Mouse (Mus musculus): ENCODE measurements around the gene Fyttd1. TPM values are rescaled to one million over a fixed set of nuclear protein-coding genes. Genes with fewer than 3 reads are reported as not detected.
"Not testable (repeated sequence)": the region's sequence is repeated elsewhere in the genome, so short reads cannot be mapped to it uniquely, and the experiment has no call there.

Gene Fyttd1
- polyA plus RNA-seq, 1 experiment from 2014 or later, result 106 TPM

DNA sequence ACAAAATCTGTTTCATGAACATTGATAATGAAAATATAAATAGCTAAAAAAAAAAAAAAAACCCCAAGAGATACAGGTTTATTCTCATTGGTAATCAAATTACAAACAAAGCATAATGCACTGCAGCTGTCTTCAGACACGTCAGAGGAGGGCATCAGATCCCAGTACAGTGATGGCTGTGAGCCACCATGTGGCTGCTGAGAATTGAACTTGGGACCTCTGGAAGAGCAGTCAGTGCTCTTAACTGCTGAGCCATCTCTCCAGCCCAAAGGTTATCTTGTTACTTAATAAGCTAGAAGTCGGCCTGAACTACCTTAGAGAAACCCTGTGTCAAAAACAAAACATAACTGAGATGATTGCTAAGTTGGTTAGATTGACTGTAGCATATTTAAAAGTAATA lies 12.6 kb downstream of the Fyttd1 start:
- peaks cover 55% of the 10 kb centered on the region for H3K36me3 ChIP-seq
- no peak overlapping the region for H3K4me3 ChIP-seq
- 64% methylated on average over 2 of the region's 2 CpGs for WGBS
- H3K9me3 ChIP-seq, result no peaks in the 10 kb centered on the region
- no peaks in the 10 kb centered on the region for H3K4me1 ChIP-seq (replicated peaks)
- H3K27ac ChIP-seq (replicated peaks), result no peak overlapping the region
- H3K27me3 ChIP-seq, result no peaks in the 10 kb centered on the region
- H3K4me2 ChIP-seq, result no peak overlapping the region
- H3K9ac ChIP-seq, result no peak overlapping the region
- no peak for ATAC-seq (ENCODE audit: low FRiP score, low read depth)

GRCm38 (mm10) chr16:32896126-32896525 lies 18.8 kb downstream of the Fyttd1 start:
- no peak overlapping the region for H3K4me2 ChIP-seq
- peaks cover 51% of the 10 kb centered on the region for H3K36me3 ChIP-seq
- no peak overlapping the region for H3K9ac ChIP-seq
- no peaks in the 10 kb centered on the region for H3K9me3 ChIP-seq
- no peak overlapping the region for H3K27ac ChIP-seq (replicated peaks)
- no peak for ATAC-seq (ENCODE audit: low FRiP score, low read depth)
- H3K4me1 ChIP-seq (replicated peaks), result no peaks in the 10 kb centered on the region
- H3K4me3 ChIP-seq, result no peak overlapping the region
- H3K27me3 ChIP-seq, result no peaks in the 10 kb centered on the region

DNA sequence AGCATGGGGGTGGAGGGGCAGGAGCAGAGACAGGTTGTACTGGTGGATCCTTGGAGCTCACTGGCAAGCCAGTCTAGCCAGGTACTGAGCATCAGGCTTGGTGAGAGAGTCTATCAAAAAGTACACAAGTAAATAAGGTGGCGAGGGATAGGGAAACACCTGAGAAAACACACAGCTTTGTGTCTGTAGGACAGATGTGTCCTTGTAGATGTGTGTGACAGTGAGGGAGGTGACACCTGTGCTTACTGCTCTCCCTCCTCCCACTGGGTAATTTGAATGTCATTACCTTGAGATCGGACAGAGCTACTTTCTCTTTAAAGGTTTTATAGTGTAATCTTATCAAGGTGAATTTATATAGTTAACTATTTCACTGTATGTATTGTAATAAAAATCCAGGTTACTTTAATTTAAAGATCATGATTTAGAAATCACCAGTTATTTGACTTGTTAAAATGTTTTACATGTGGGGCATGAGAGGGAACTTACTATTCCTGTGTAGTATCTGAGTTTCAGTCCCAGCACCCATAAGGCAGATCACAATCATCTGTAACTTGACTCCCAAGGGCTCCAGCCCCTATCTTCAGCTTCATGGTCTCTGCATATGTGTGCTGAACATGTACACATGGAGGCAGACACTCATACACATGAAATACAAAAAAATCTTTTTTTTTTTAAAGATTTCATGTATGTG lies 24.2 kb downstream of the Fyttd1 start:
- ATAC-seq (ENCODE audit: low FRiP score, low read depth), result no peak
- H3K9me3 ChIP-seq, result no peaks in the 10 kb centered on the region
- no peak overlapping the region for H3K27ac ChIP-seq (replicated peaks)
- H3K4me2 ChIP-seq, result no peak overlapping the region
- no peak overlapping the region for H3K9ac ChIP-seq
- H3K4me3 ChIP-seq, result no peak overlapping the region
- H3K27me3 ChIP-seq, result no peaks in the 10 kb centered on the region
- 89% methylated on average over 2 of the region's 2 CpGs for WGBS
- no peaks in the 10 kb centered on the region for H3K4me1 ChIP-seq (replicated peaks)
- H3K36me3 ChIP-seq, result peaks cover 33% of the 10 kb centered on the region

GRCm38 (mm10) chr16:32902051-32902428 lies 24.7 kb downstream of the Fyttd1 start:
- Histone ChIP-seq H3K36me3 (peaks cover 38% of the 10 kb centered on the region), H3K27ac (replicated peaks) (no peak overlapping the region), H3K27me3 (no peaks in the 10 kb centered on the region), H3K4me1 (replicated peaks) (no peaks in the 10 kb centered on the region), H3K9me3 (no peaks in the 10 kb centered on the region), H3K4me2 (no peak overlapping the region), H3K9ac (no peak overlapping the region), H3K4me3 (no peak overlapping the region)
- ATAC-seq (ENCODE audit: low FRiP score, low read depth), result no peak
- 75% methylated on average over 3 of the region's 3 CpGs for WGBS

GRCm38 (mm10) chr16:32906186-32906585 lies 28.9 kb downstream of the Fyttd1 start:
- H3K36me3 ChIP-seq, result peaks cover 23% of the 10 kb centered on the region
- no peak overlapping the region for H3K27ac ChIP-seq (replicated peaks)
- ATAC-seq (ENCODE audit: low FRiP score, low read depth), result no peak
- WGBS, result 80% methylated on average over 2 of the region's 2 CpGs
- no peak overlapping the region for H3K4me3 ChIP-seq
- H3K27me3 ChIP-seq, result no peaks in the 10 kb centered on the region
- no peak overlapping the region for H3K9ac ChIP-seq
- no peaks in the 10 kb centered on the region for H3K9me3 ChIP-seq
- H3K4me2 ChIP-seq, result no peak overlapping the region
- H3K4me1 ChIP-seq (replicated peaks), result no peaks in the 10 kb centered on the region

DNA sequence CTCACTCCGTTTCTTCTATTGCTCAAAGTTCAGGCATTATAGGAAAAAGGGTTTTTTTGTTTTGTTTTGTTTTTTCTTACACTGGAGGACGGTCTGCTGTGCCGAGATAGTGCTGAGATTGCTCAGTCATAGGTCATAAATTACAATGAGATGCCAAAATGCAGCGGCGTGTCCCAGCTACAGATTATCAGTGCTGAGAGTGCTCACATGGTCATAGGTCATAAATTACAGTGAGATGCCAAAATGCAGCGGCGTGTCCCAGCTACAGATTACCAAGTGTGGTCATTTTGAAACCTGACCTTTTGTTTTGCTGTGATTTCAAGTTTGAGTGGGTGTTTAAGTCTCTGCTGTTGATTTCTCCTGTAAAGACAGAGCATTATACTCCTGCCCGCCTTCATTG lies 29.4 kb downstream of the Fyttd1 start:
- H3K9ac ChIP-seq, result no peak overlapping the region
- no peak for ATAC-seq (ENCODE audit: low FRiP score, low read depth)
- no peak overlapping the region for H3K4me3 ChIP-seq
- no peak overlapping the region for H3K27ac ChIP-seq (replicated peaks)
- 86% methylated on average over 8 of the region's 8 CpGs for WGBS
- peaks cover 23% of the 10 kb centered on the region for H3K36me3 ChIP-seq
- no peaks in the 10 kb centered on the region for H3K4me1 ChIP-seq (replicated peaks)
- H3K9me3 ChIP-seq, result no peaks in the 10 kb centered on the region
- H3K4me2 ChIP-seq, result no peak overlapping the region
- H3K27me3 ChIP-seq, result no peaks in the 10 kb centered on the region

DNA sequence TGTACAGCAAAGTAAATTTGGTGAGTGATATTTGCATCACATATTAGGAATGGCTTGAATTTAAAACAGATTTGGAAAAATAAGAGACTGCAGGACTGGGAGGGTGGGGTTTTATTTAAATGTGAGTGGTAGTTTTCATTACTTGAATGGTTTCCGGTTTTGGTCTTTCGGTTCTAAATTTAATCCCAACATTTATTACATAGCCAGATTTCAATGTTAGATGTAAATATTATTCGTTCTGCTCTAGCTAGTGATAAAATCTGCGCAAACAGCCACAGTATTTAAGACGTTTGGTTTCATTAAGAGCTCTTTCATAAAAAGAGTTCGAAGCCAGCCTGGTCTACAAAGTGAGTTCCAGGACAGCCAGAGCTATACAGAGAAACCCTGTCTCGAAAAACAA lies 35.9 kb downstream of the Fyttd1 start:
- 69% methylated on average over 7 of the region's 7 CpGs for WGBS
- H3K9me3 ChIP-seq, result no peaks in the 10 kb centered on the region
- H3K27me3 ChIP-seq, result no peaks in the 10 kb centered on the region
- peaks cover 13% of the 10 kb centered on the region for H3K4me1 ChIP-seq (replicated peaks)
- ATAC-seq (ENCODE audit: low FRiP score, low read depth), result no peak
- no peak overlapping the region for H3K9ac ChIP-seq
- no peaks in the 10 kb centered on the region for H3K36me3 ChIP-seq
- peak overlapping the region; percentile 87 for H3K4me2 ChIP-seq
- no peak overlapping the region for H3K27ac ChIP-seq (replicated peaks)
- H3K4me3 ChIP-seq, result peak overlapping the region; percentile 87; the same call in 1 of the 2 replicates

DNA sequence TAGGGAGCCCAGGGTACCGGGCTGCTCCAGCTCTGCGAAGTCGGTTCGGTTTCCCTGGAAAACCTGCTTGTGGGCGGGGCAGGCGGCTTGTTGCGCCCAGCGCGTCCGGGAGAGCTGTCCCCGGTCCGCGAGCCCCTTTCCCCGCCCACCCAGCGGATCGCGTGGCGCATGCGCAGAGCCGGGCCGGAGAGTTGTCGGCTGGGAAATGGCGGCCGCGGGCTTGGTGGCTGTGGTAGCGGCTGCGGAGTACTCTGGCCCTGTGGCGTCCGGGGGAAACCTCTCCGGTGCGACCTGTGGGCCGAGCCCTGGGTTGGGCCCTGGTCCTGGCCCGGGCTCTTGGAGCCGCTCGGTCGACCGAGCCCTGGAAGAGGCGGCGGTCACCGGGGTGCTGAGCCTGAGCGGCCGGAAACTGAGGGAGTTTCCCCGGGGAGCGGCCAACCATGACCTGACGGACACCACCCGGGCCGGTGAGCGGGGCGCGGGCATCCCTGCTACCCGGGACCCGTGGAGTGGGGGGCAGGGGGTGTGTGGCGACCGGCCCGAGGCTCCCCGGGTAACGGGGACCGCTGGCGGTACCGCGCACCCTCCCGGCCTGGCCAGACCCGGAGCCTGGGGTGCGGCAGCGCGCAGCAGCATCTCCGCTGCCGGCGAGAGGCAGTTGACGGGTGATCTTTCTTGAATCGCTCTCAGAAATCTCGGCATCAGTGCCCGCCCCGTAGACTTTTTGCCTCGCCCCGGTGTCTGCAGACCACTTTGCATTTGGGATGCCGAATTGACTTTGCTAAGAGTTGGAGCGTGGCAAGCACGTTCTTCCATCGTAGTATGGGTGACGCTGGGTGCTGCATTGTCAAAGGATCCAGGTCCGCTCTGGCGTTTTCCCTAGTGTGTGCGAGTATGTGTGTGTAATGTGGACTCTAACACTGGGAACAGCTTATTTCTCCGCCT lies 36.9 kb downstream of the Fyttd1 start, which contains the start of gene Lrch3:
Gene Lrch3 (plus strand): TSS at position 164 of the 945 bp plus-strand sequence.
- H3K4me2 ChIP-seq, result peak within 1 kb of the TSS; percentile 87
- peak within 1 kb of the TSS; percentile 93 for H3K9ac ChIP-seq
- peaks cover 13% of the 10 kb centered on the region for H3K4me1 ChIP-seq (replicated peaks)
- peak within 1 kb of the TSS; percentile 87 for H3K4me3 ChIP-seq
- ATAC-seq (ENCODE audit: low FRiP score, low read depth), result peak; percentile 94
- no peaks in the 10 kb centered on the region for H3K9me3 ChIP-seq
- peak within 1 kb of the TSS; percentile 92 for H3K27ac ChIP-seq (replicated peaks)
- H3K36me3 ChIP-seq, result no peaks in the 10 kb centered on the region
- under 1% methylated on average over 80 of the region's 85 CpGs for WGBS
- H3K27me3 ChIP-seq, result no peaks in the 10 kb centered on the region

GRCm38 (mm10) chr16:32915292-32916068 lies 38.2 kb downstream of the Fyttd1 start:
- no peaks in the 10 kb centered on the region for H3K27me3 ChIP-seq
- no peak overlapping the region for H3K27ac ChIP-seq (replicated peaks)
- H3K4me3 ChIP-seq, result peak overlapping the region; percentile 87
- H3K4me1 ChIP-seq (replicated peaks), result peaks cover 13% of the 10 kb centered on the region
- no peak overlapping the region for H3K9ac ChIP-seq
- ATAC-seq (ENCODE audit: low FRiP score, low read depth), result no peak
- 0 out of 2 replicates have a peak, but pooled peaks cover 3% of the 10 kb centered on the region for H3K9me3 ChIP-seq
- H3K4me2 ChIP-seq, result peak overlapping the region; percentile 87
- 75% methylated on average over 9 of the region's 9 CpGs for WGBS
- no peaks in the 10 kb centered on the region for H3K36me3 ChIP-seq

DNA sequence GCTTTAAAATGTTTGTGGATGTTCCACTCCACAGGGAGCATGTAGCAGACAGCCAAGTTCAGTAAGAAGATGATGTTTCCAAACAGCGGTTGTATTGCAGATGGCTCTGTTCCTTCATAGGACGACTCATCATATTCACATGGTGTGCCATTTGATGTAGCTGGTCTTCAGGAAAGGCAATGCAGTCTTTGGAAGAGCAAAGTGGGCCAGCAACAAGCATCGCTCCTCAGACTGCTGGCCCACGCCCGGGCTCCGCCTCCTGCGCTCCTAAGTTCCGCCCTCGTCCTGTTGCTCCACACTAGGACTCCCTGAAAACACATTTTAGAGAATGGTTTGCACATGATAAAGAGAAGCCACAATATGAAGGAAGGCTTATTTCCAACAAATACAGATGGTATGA lies 49.3 kb downstream of the Fyttd1 start:
- not testable (repeated sequence) for H3K36me3 ChIP-seq; H3K4me3 ChIP-seq; H3K27ac ChIP-seq (replicated peaks); H3K9me3 ChIP-seq; ATAC-seq (ENCODE audit: low FRiP score, low read depth); H3K27me3 ChIP-seq; H3K4me1 ChIP-seq (replicated peaks); H3K4me2 ChIP-seq; H3K9ac ChIP-seq
- 91% methylated on average over 9 of the region's 9 CpGs for WGBS

GRCm38 (mm10) chr16:32927044-32927443 lies 49.7 kb downstream of the Fyttd1 start:
- no peak overlapping the region for H3K27ac ChIP-seq (replicated peaks)
- 94% methylated on average over 8 of the region's 8 CpGs for WGBS
- 0 out of 2 replicates have a peak, but pooled peaks cover 3% of the 10 kb centered on the region for H3K4me1 ChIP-seq (replicated peaks)
- H3K4me2 ChIP-seq, result no peak overlapping the region
- no peak overlapping the region for H3K9ac ChIP-seq
- ATAC-seq (ENCODE audit: low FRiP score, low read depth), result no peak
- H3K36me3 ChIP-seq, result peaks cover 8% of the 10 kb centered on the region
- no peaks in the 10 kb centered on the region for H3K27me3 ChIP-seq
- H3K4me3 ChIP-seq, result no peak overlapping the region
- H3K9me3 ChIP-seq, result no peaks in the 10 kb centered on the region

DNA sequence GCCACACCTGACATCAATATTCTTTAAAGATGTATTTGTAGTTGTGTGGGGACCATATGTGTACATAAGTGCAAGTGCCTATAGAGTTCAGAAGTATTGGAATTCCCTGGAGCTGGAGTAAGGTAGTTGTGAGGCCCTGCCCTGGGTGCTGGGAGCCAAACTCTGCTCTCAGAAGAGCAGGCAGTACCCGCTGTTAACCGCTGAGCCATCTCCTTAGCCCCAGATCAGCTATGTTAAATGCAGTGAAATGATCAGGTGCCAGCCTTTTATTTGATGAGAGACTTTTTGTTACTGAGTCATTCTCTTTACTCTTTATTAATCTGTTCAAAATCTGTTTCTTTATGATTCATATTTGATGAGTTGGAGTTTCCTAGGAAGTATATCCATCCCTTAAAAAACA lies 52.6 kb downstream of the Fyttd1 start:
- WGBS, result 18% methylated on average over 2 of the region's 2 CpGs
- H3K27ac ChIP-seq (replicated peaks), result no peak overlapping the region
- no peaks in the 10 kb centered on the region for H3K9me3 ChIP-seq
- no peaks in the 10 kb centered on the region for H3K36me3 ChIP-seq
- no peak overlapping the region for H3K4me2 ChIP-seq
- no peak for ATAC-seq (ENCODE audit: low FRiP score, low read depth)
- H3K4me1 ChIP-seq (replicated peaks), result 0 out of 2 replicates have a peak, but pooled peaks cover 3% of the 10 kb centered on the region
- H3K9ac ChIP-seq, result no peak overlapping the region
- no peaks in the 10 kb centered on the region for H3K27me3 ChIP-seq
- no peak overlapping the region for H3K4me3 ChIP-seq

All from hindbrain, embryonic 15.5 days (tissue).